Comparison of ENCODE assay signal across 17 mouse cellular contexts in genomic region chr17:70673985-70674384, GRCm38 (mm10).
DNase-seq lines count a peak whose midpoint lies in the region.
"Had no signal": no experiment of that assay in that cellular context is flagged by ENCODE, and none has a peak within 500 bp of the region (broad histone marks: within the 10 kb centered on the region; RNA-seq: fewer than 3 reads in every experiment).

No protein-coding gene starts in this region.

- peak; percentile 66 for DNase-seq in layer of hippocampus, adult 11-12 months (ENCODE audit: low spot score)
- DNase-seq in layer of hippocampus, postnatal 10 days (ENCODE audit: low spot score in 2 of 2): no peak
- peak; percentile 81 to 82 for DNase-seq in right cerebral cortex, adult 2 months (ENCODE audit: low spot score in 2 of 2)
- no peak for DNase-seq in right cerebral cortex, postnatal 4 days
- peak; percentile 54 to 68 for DNase-seq in layer of hippocampus, postnatal 36 days
- peak; percentile 77 to 81 for DNase-seq in right cerebral cortex, postnatal 36 days (ENCODE audit: low spot score in 2 of 2)
- DNase-seq in adrenal gland, adult 2 months: no peak
- DNase-seq in testis, postnatal 10 days (ENCODE audit: low spot score): no peak
- DNase-seq: adrenal gland, postnatal 36 days; cerebellum, adult 11 months; cerebellum, postnatal 10 days; kidney, adult 9 months; kidney, postnatal 14 days; lung, postnatal 36 days; retina, postnatal 1 day; thymus, adult 18-20 months; thymus, postnatal 4 days had no signal

Comparison
In these comparisons a context has a peak if more than half of its experiments do, and no peak if none do; other contexts are left out.
1. DNase-seq: peak in layer of hippocampus, adult 11-12 months (single experiment), right cerebral cortex, adult 2 months (2 of 2), layer of hippocampus, postnatal 36 days (2 of 2) and right cerebral cortex, postnatal 36 days (2 of 2); none in layer of hippocampus, postnatal 10 days (0 of 2), right cerebral cortex, postnatal 4 days (single experiment), adrenal gland, adult 2 months (single experiment) and testis, postnatal 10 days (single experiment).